Mouse (Mus musculus) intestine, embryonic 16.5 days (tissue): ENCODE measurements around the gene Rmnd5b. TPM values are rescaled to one million over a fixed set of nuclear protein-coding genes. Genes with fewer than 3 reads are reported as not detected.

Source experiments
- ATAC-seq: fragments of 200-750 bp; cut with Nextera tagmentation; 2 replicates; pipeline ENCODE4 v1.8.0; 2017; ENCODE audit warnings: moderate TSS enrichment, moderate library complexity
- H3K27ac ChIP-seq: fragments of 300-500 bp; sonication (generic); 2 replicates; pipeline ENCODE4 v1.5.1; 2014; ENCODE audit warnings: mild to moderate bottlenecking, low read length
- H3K27me3 ChIP-seq: fragments of 300-500 bp; sonication (generic); replicated peaks from 2 replicates; pipeline ENCODE4 v1.6.1; 2014; ENCODE audit warnings: low read length, control low read depth, mixed read lengths; ENCODE audit not compliant: control insufficient read depth, insufficient read depth
- H3K36me3 ChIP-seq: fragments of 300-500 bp; sonication (generic); 2 replicates; pipeline ENCODE4 v1.6.1; 2014; ENCODE audit warnings: low read length, control low read depth; ENCODE audit not compliant: control insufficient read depth, insufficient read depth
- H3K4me1 ChIP-seq: fragments of 300-500 bp; sonication (generic); 2 replicates; pipeline ENCODE4 v1.6.1; 2014; ENCODE audit warnings: low read length, control low read depth, mixed read lengths; ENCODE audit not compliant: control insufficient read depth, insufficient read depth
- H3K4me2 ChIP-seq: fragments of 300-500 bp; sonication (generic); 2 replicates; pipeline ENCODE4 v1.6.1; 2014; ENCODE audit warnings: low read depth, low read length, control low read depth
- H3K4me3 ChIP-seq: fragments of 300-500 bp; sonication (generic); 2 replicates; pipeline ENCODE4 v1.5.1; 2014; ENCODE audit warnings: mild to moderate bottlenecking, low read length
- H3K9ac ChIP-seq: fragments of 300-500 bp; sonication (generic); 2 replicates; pipeline ENCODE4 v1.6.1; 2014; ENCODE audit warnings: low read depth, low read length
- H3K9me3 ChIP-seq: fragments of 300-500 bp; sonication (generic); 2 replicates; pipeline ENCODE4 v1.6.1; 2016; ENCODE audit warnings: low read length, control low read depth; ENCODE audit not compliant: control insufficient read depth
- WGBS: fragments of 180-500 bp; shearing (Covaris S2); extraction: QIAGEN DNeasy Blood & Tissue Kit; methylation state at CpG from one replicate; pipeline ENCODE4 v1.1.7; 2014; 5-methylcytosine and 5-hydroxymethylcytosine counted together
- polyA plus RNA-seq: library from polyadenylated mRNA; unstranded; fragments of >200 nt; fragmentation: Nextera tagmentation; extraction: Ambion mirVana; gene quantifications from 2 replicates; pipeline ENCODE4 v1.2.1, GENCODE M21; 2015

Gene Rmnd5b
- polyA plus RNA-seq: 42.0 and 44.4 TPM in 2 replicates

GRCm38 (mm10) chr11:51635525-51636322 lies at the start of gene Rmnd5b:
Rmnd5b (minus strand) TSS chr11:51635896.
- Histone ChIP-seq H3K9ac (peak within 1 kb of the TSS; percentile 86), H3K4me2 (peak within 1 kb of the TSS; percentile 81), H3K27ac (peak within 1 kb of the TSS; percentile 88), H3K36me3 (no peaks in the 10 kb centered on the region), H3K4me3 (peak within 1 kb of the TSS; percentile 61), H3K27me3 (no peaks in the 10 kb centered on the region), H3K9me3 (no peaks in the 10 kb centered on the region), H3K4me1 (peaks cover 11% of the 10 kb centered on the region)
- WGBS: under 1% methylated on average over 61 of the region's 61 CpGs
- ATAC-seq: peak; percentile 88

- no peak overlapping the region for H3K4me2 ChIP-seq
- H3K27me3 ChIP-seq: no peaks in the 10 kb centered on the region
- no peak overlapping the region for H3K27ac ChIP-seq
- H3K4me3 ChIP-seq: no peak overlapping the region
- no peak overlapping the region for H3K9ac ChIP-seq
- peaks cover 3% of the 10 kb centered on the region; the same call in 1 of the 2 replicates for H3K4me1 ChIP-seq
- peaks cover 3% of the 10 kb centered on the region; the same call in 1 of the 2 replicates for H3K36me3 ChIP-seq
- ATAC-seq: no peak
- 45% methylated on average over 8 of the region's 8 CpGs for WGBS
- no peaks in the 10 kb centered on the region for H3K9me3 ChIP-seq
Measured at GRCm38 (mm10) chr11:51681976-51682374, 46.3 kb upstream of the Rmnd5b start.

GRCm38 (mm10) chr11:51681324-51681975 lies 45.8 kb upstream of the Rmnd5b start:
- Histone ChIP-seq H3K4me3 (0 out of 2 replicates have a peak overlapping the region, but pooled peaks have one; percentile 5), H3K36me3 (peaks cover 3% of the 10 kb centered on the region; the same call in 1 of the 2 replicates), H3K27ac (no peak overlapping the region), H3K27me3 (no peaks in the 10 kb centered on the region), H3K9ac (peak overlapping the region; percentile 45; the same call in 1 of the 2 replicates), H3K4me1 (peaks cover 3% of the 10 kb centered on the region; the same call in 1 of the 2 replicates), H3K9me3 (no peaks in the 10 kb centered on the region), H3K4me2 (0 out of 2 replicates have a peak overlapping the region, but pooled peaks have one; percentile 20)
- 38% methylated on average over 13 of the region's 13 CpGs for WGBS
- peak; percentile 62 for ATAC-seq

DNA sequence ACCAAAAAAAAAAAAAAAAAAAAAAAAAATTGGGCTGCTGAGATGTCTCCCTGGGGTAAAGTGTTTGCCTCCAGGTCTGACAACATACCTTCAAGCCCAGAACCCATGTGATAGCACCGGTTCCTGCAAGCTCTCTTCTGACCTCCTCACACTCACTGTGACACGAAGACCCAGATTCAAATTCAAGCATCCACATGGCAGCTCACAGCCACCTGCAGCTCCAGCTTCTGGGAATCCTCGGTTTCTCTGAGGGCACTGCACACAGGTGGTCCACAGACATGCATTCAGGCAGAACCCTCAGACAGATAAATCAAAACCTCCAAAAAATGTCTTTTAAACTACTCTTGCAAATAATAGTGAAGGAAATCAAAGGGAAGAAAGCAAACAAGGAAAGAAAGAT lies 43.8 kb upstream of the Rmnd5b start:
- Histone ChIP-seq H3K4me3 (no peak overlapping the region), H3K27ac (no peak overlapping the region), H3K9me3 (no peaks in the 10 kb centered on the region), H3K4me1 (peaks cover 3% of the 10 kb centered on the region; the same call in 1 of the 2 replicates), H3K4me2 (no peak overlapping the region), H3K9ac (no peak overlapping the region), H3K27me3 (no peaks in the 10 kb centered on the region), H3K36me3 (no peaks in the 10 kb centered on the region)
- ATAC-seq: no peak
- 72% methylated on average over 3 of the region's 3 CpGs for WGBS

DNA sequence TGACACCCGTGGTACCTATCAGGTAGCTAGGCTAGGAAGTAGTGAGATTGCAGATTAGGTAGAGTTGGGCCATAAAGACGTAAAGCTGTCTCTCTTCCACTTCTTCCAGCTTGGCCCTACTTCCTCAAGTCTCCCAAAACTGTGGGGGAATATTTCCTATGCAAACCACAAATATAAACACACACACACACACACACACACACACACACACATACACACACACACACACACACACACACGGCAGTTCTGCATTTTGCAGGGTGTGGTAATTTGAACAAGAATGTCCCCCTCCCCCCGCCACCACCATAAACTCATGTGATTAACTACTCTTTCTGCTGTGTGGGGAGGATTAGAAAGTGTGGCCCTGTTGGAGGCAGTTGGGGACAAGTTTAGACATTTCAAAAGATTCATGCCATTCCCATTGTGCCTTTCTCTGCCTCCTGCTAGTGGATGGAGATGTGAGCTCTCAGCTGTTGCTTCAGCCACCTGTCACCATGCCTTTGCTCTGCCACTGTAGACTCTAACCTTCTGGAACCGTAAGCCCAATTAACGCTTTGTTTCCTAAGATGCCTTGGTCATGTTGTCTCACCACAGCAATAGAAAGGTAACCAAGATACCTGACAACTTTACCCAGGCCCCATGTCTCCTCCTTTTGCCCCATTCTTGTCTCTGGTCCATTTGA lies 42.2 kb upstream of the Rmnd5b start:
- WGBS: 58% methylated on average over 6 of the region's 6 CpGs
- H3K27ac ChIP-seq: no peak overlapping the region
- H3K9me3 ChIP-seq: no peaks in the 10 kb centered on the region
- no peak overlapping the region for H3K4me3 ChIP-seq
- H3K4me2 ChIP-seq: no peak overlapping the region
- H3K27me3 ChIP-seq: no peaks in the 10 kb centered on the region
- ATAC-seq: no peak
- H3K9ac ChIP-seq: no peak overlapping the region
- H3K4me1 ChIP-seq: peaks cover 3% of the 10 kb centered on the region; the same call in 1 of the 2 replicates
- H3K36me3 ChIP-seq: no peaks in the 10 kb centered on the region

DNA sequence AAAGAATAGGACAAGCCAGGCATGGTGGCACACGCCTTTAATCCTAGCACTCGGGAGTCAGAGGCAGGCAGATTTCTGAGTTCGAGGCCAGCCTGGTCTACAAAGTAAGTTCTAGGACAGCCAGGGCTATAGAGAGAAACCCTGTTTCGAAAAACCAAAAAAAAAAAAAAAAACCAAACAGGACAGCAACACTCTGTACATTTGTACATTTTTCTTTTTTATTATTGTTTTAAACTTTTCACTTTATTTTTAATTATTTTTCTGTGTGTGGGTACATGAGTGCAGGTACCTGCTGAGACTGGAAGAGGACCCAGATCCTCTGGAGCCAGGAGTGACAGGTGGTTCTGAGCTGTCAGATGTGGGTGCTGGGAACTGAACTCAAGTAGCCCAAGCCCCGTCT lies 39.7 kb upstream of the Rmnd5b start:
- Histone ChIP-seq H3K4me2 (no peak overlapping the region), H3K36me3 (no peaks in the 10 kb centered on the region), H3K9me3 (no peaks in the 10 kb centered on the region), H3K4me1 (no peaks in the 10 kb centered on the region), H3K4me3 (no peak overlapping the region), H3K27ac (no peak overlapping the region), H3K9ac (no peak overlapping the region), H3K27me3 (no peaks in the 10 kb centered on the region)
- ATAC-seq: no peak
- WGBS: 82% methylated on average over 5 of the region's 5 CpGs

GRCm38 (mm10) chr11:51673291-51673690 lies 37.6 kb upstream of the Rmnd5b start:
- no peak overlapping the region for H3K4me2 ChIP-seq
- H3K9ac ChIP-seq: no peak overlapping the region
- no peaks in the 10 kb centered on the region for H3K36me3 ChIP-seq
- H3K27me3 ChIP-seq: no peaks in the 10 kb centered on the region
- H3K27ac ChIP-seq: no peak overlapping the region
- no peaks in the 10 kb centered on the region for H3K9me3 ChIP-seq
- no peak for ATAC-seq
- no peaks in the 10 kb centered on the region for H3K4me1 ChIP-seq
- no peak overlapping the region for H3K4me3 ChIP-seq
- 79% methylated on average over 9 of the region's 9 CpGs for WGBS

- 74% methylated on average over 2 of the region's 2 CpGs for WGBS
- H3K27ac ChIP-seq: no peak overlapping the region
- no peak overlapping the region for H3K4me2 ChIP-seq
- no peaks in the 10 kb centered on the region for H3K9me3 ChIP-seq
- H3K27me3 ChIP-seq: no peaks in the 10 kb centered on the region
- H3K4me3 ChIP-seq: no peak overlapping the region
- H3K36me3 ChIP-seq: no peaks in the 10 kb centered on the region
- no peak overlapping the region for H3K9ac ChIP-seq
- H3K4me1 ChIP-seq: no peaks in the 10 kb centered on the region
- ATAC-seq: no peak
Measured at GRCm38 (mm10) chr11:51671376-51671775, 35.7 kb upstream of the Rmnd5b start.

DNA sequence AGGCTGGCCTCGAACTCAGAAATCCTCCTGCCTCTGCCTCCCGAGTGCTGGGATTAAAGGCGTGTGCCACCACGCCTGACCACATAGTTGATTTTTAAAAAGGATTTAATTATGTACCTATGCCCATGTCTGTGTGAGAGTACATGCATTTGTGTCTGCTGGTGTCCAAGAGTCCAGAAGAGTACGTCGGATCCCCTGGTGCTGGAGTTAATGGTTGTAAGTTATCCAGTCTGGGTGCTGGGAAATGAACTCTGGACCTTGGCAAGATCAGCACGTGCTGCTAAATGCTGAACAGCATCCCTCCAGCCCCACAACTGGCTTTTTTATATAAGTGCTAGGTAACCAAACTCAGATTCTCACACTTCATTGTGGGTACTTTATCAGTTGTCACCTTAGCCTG lies 35.1 kb upstream of the Rmnd5b start:
- no peak overlapping the region for H3K4me2 ChIP-seq
- no peak overlapping the region for H3K9ac ChIP-seq
- no peaks in the 10 kb centered on the region for H3K4me1 ChIP-seq
- no peaks in the 10 kb centered on the region for H3K9me3 ChIP-seq
- ATAC-seq: no peak
- H3K4me3 ChIP-seq: no peak overlapping the region
- no peak overlapping the region for H3K27ac ChIP-seq
- H3K36me3 ChIP-seq: no peaks in the 10 kb centered on the region
- 91% methylated on average over 7 of the region's 7 CpGs for WGBS
- no peaks in the 10 kb centered on the region for H3K27me3 ChIP-seq
